Mouse (Mus musculus): ENCODE measurements around the gene Agmo. TPM values are rescaled to one million over a fixed set of nuclear protein-coding genes. Genes with fewer than 3 reads are reported as not detected.

The Agmo gene
- 0.38 and 0.51 TPM in 2 replicates for polyA plus RNA-seq (2015; fragmentation: Nextera tagmentation; extraction: Ambion mirVana)

DNA sequence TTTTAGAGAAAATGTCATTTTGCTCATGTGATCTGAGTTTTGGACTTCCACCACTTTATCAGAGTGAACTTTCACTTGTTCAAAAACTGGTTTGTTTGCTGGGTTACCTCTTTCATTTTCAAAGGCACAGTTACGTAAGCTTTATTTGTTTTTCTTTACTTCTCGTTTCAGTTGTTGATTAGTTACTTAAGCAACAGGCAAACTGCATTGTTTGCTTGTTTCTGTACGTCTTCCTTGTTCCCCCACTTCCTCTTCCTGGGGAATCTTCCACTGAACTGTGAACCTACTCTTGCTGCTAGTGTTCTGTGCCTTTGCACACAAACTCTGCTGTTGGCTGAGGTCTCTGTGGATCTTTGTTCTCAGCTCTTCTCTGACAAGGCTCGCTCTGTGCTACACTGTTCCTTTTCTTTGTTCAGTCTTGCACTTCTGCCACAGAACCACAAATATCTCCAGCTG lies at the start of gene Agmo:
TSS of gene Agmo (plus strand) at position 76 of the 456 bp plus-strand sequence.
- Histone ChIP-seq H3K9me3 (no peaks in the 10 kb centered on the region), H3K4me2 (replicated peaks) (no peak within 1 kb of the TSS), H3K9ac (no peak within 1 kb of the TSS), H3K4me1 (0 out of 2 replicates have a peak, but pooled peaks cover 4% of the 10 kb centered on the region), H3K27ac (no peak within 1 kb of the TSS; the same call in 1 of the 2 replicates), H3K36me3 (no peaks in the 10 kb centered on the region), H3K27me3 (no peaks in the 10 kb centered on the region), H3K4me3 (no peak within 1 kb of the TSS)
- WGBS, result 67% methylated on average over 4 of the region's 4 CpGs
- ATAC-seq (ENCODE audit: low FRiP score, low read depth), result no peak

DNA sequence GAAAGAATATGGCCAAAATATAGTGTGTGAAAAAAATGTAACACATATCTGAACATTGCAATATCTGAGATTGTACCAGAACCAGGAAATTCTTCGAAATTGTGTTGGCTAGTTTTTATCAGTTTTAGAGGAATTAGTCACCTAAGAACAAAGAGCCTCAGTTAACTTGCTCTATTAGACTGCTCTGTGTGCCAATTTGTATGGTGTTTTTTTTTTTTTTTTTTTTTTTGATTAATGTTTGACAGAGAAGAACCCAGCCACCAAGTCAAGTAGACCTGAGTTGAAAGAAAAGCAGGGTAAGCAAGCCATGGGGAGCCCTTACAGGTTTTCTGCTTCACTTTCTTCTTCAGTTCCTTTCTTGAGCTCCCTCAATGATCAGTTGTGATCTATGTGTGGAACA lies 10.3 kb upstream of the Agmo start:
- H3K36me3 ChIP-seq, result no peaks in the 10 kb centered on the region
- no peak overlapping the region for H3K27ac ChIP-seq
- H3K27me3 ChIP-seq, result no peaks in the 10 kb centered on the region
- H3K4me2 ChIP-seq (replicated peaks), result no peak overlapping the region
- no peaks in the 10 kb centered on the region for H3K4me1 ChIP-seq
- H3K9me3 ChIP-seq, result no peaks in the 10 kb centered on the region
- H3K4me3 ChIP-seq, result no peak overlapping the region
- 79% methylated on average over 1 of the region's 1 CpGs for WGBS
- no peak for ATAC-seq (ENCODE audit: low FRiP score, low read depth)
- H3K9ac ChIP-seq, result no peak overlapping the region

DNA sequence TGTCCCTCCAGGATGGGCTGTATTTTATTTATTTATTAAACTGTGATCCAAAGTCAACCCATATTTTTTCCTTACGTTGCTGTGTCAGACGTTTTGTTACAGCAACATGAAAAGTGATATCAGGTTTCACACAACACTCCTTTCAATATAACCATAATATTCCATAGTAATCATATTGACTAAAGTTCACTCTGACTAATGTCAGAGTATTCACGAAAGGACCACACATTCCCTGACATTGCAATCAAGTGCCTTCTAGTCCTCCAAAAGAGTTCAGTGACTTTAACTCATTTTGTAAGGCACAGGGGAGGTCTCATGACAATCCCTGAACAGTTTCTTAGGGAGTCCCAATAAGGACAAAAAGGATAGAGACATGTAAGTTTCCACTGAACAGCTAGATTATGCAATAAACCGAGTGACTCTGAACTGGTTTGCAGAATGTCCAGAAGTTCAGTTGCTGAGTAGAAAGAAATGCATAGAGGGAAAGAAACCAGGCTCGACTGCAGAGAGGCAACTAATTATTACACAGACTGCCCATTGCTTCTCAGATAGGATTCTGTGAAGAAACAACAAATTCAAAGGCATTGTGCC lies 371 bp upstream of the Agmo start:
- no peaks in the 10 kb centered on the region for H3K27me3 ChIP-seq
- no peaks in the 10 kb centered on the region for H3K36me3 ChIP-seq
- no peak overlapping the region for H3K27ac ChIP-seq
- 0 out of 2 replicates have a peak, but pooled peaks cover 4% of the 10 kb centered on the region for H3K4me1 ChIP-seq
- no peak overlapping the region for H3K4me3 ChIP-seq
- 63% methylated on average over 5 of the region's 5 CpGs for WGBS
- no peak overlapping the region for H3K4me2 ChIP-seq (replicated peaks)
- no peaks in the 10 kb centered on the region for H3K9me3 ChIP-seq
- no peak overlapping the region for H3K9ac ChIP-seq
- ATAC-seq (ENCODE audit: low FRiP score, low read depth), result no peak

DNA sequence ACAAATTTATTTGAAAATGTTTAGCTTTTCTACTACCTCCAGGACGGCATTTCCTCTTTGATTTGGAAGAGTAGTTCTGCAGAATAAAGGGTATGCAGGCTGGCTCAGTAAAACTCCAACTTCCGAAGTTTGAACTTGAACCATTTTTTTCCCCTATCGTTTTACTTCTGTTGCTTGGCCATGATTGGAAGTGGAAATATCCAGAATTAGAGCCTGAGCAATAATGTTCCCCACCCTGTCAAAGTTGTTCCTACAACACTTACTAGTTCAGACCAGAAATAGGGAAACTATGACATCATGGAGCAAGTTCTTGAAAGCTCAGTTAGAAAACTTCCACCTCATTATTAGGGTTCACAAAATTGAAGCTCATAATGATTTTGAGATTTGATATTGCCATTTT lies 1.0 kb downstream of the Agmo start:
- 0 out of 2 replicates have a peak, but pooled peaks cover 4% of the 10 kb centered on the region for H3K4me1 ChIP-seq

DNA sequence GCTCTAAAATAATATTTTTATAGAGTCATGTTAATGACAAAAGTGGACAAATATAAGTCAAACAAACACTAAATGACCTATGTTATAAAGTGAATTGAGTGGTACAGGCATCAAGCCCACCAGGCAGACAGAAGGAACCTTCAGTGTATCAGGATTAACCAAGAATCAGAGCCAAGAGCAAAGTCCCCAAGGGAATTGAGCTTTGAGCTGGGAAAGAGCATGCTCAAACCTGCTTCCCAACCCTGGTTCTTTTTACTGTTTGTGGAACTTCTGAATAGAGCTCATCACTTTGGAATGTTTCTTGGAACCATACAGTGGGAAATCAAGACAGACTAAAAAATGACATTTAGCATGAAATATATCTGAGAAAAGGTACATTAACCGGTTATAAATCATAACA lies 3.4 kb downstream of the Agmo start:
- no peaks in the 10 kb centered on the region for H3K27me3 ChIP-seq
- H3K4me2 ChIP-seq (replicated peaks), result no peak overlapping the region
- 0 out of 2 replicates have a peak, but pooled peaks cover 5% of the 10 kb centered on the region for H3K4me1 ChIP-seq
- ATAC-seq (ENCODE audit: low FRiP score, low read depth), result no peak
- no peak overlapping the region for H3K9ac ChIP-seq
- H3K27ac ChIP-seq, result no peak overlapping the region
- 77% methylated on average over 1 of the region's 1 CpGs for WGBS
- H3K9me3 ChIP-seq, result no peaks in the 10 kb centered on the region
- no peaks in the 10 kb centered on the region for H3K36me3 ChIP-seq
- H3K4me3 ChIP-seq, result no peak overlapping the region

More for the DNA sequence above, 1.0 kb downstream of the Agmo start:
- Histone ChIP-seq H3K4me2 (replicated peaks) (no peak overlapping the region), H3K27me3 (no peaks in the 10 kb centered on the region), H3K36me3 (no peaks in the 10 kb centered on the region), H3K9ac (no peak overlapping the region), H3K4me3 (no peak overlapping the region), H3K9me3 (no peaks in the 10 kb centered on the region), H3K27ac (no peak overlapping the region)
- 69% methylated on average over 3 of the region's 3 CpGs for WGBS
- no peak for ATAC-seq (ENCODE audit: low FRiP score, low read depth)

DNA sequence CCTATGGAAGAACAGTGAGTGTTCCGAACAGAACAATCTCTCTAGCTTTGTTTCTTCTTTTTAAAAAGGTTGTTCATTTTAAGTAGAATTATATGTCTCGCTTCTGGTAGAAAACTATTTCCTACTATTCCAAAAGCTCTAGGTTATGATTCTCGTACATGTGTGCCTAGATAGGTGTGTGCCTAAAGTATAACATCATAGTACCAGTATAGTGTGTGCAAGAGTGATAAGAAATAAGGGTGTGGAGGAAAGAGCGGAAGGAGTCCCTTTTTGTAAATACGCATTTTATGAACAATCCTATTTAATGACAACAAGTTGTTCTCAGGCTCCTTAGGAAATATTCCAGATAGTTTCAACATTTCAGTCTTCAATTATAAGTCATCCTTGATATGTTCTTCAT lies 10.2 kb downstream of the Agmo start:
- 81% methylated on average over 5 of the region's 5 CpGs for WGBS
- Histone ChIP-seq H3K27me3 (no peaks in the 10 kb centered on the region), H3K9ac (no peak overlapping the region), H3K4me3 (no peak overlapping the region), H3K27ac (no peak overlapping the region), H3K4me2 (replicated peaks) (no peak overlapping the region), H3K36me3 (no peaks in the 10 kb centered on the region), H3K9me3 (no peaks in the 10 kb centered on the region), H3K4me1 (peaks cover 5% of the 10 kb centered on the region; the same call in 1 of the 2 replicates)
- no peak for ATAC-seq (ENCODE audit: low FRiP score, low read depth)

DNA sequence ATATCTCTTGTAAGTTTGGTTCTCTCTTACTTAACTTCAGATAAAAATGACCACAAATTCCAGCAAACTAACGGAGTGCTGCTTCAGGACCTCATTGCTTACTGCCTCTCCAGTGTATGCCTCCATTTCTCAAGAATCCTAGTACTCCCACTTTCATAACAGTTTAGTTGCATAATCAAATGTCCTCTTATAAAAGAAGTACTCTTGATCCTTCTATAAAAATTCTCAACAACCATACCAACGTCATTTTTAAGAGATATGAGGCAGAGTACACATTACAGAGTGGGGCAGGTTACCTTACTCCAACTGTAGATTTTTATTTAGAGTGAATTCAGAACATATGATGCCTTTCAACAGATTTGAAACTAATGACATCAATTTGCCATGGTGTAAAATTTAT lies 15.7 kb downstream of the Agmo start:
- WGBS, result 60% methylated on average over 2 of the region's 2 CpGs
- H3K4me3 ChIP-seq, result no peak overlapping the region

DNA sequence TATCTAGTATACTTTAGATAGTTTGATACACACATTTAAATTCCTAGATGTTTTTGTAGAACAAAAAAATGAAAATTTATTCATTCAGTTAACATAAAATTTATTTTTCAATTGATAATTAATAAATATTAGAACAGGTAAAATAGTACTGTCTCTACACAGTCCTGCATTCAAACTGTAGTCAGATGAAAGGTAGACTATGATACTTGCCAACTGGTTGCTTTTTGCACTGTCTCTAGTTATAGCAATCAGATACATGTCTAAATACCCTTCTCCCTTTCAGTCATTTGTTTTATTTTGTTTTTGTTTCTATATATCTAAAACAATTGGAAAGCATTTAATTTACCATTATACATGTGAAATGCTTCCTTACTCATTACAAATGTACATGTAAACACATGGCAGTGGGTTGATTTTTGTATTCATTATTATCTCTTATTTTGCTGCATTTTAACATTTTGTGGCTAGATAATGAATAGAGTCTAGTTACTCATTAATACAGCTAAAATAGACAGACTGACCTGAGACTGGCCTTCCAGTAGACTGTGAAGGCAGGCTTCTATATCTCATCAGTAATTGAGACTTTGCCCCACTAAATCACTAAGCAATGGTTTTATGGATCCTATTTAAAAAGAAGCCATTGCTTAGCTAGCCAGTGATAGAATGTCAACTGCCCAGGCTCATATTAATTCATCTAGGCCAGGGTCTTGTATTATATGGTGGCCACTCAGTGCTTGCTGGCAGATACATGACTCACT lies 18.5 kb downstream of the Agmo start:
- Histone ChIP-seq H3K27ac (no peak overlapping the region), H3K4me1 (no peaks in the 10 kb centered on the region), H3K36me3 (no peaks in the 10 kb centered on the region)

More for the DNA sequence above, 15.7 kb downstream of the Agmo start:
- no peak overlapping the region for H3K4me2 ChIP-seq (replicated peaks)
- no peaks in the 10 kb centered on the region for H3K9me3 ChIP-seq
- H3K27me3 ChIP-seq, result no peaks in the 10 kb centered on the region
- no peaks in the 10 kb centered on the region for H3K36me3 ChIP-seq
- no peak overlapping the region for H3K9ac ChIP-seq
- no peak for ATAC-seq (ENCODE audit: low FRiP score, low read depth)
- no peak overlapping the region for H3K27ac ChIP-seq
- H3K4me1 ChIP-seq, result no peaks in the 10 kb centered on the region

DNA sequence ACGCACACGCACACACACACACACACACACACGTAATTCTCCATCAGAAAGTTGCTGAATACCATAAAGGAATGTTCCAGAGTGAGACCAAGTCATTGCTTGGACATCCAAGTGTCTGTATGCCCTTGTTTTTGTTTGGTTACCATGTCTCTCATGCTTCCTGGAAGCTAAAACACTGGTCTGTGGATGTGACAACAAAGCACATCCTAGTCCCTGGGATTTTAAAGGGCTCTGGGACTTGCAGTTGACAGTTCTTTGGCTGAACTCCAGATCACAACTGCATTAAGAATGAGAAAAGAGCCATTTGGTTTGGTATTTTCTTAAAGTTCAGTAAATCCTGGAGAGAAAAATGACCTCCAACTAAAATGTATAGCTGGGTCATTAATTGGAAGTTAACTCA lies 22.2 kb downstream of the Agmo start:
- H3K27me3 ChIP-seq, result no peaks in the 10 kb centered on the region
- no peaks in the 10 kb centered on the region for H3K9me3 ChIP-seq

More for the DNA sequence above, 18.5 kb downstream of the Agmo start:
- H3K27me3 ChIP-seq, result no peaks in the 10 kb centered on the region
- no peaks in the 10 kb centered on the region for H3K9me3 ChIP-seq
- no peak for ATAC-seq (ENCODE audit: low FRiP score, low read depth)
- no peak overlapping the region for H3K4me2 ChIP-seq (replicated peaks)
- H3K9ac ChIP-seq, result no peak overlapping the region
- no peak overlapping the region for H3K4me3 ChIP-seq

DNA sequence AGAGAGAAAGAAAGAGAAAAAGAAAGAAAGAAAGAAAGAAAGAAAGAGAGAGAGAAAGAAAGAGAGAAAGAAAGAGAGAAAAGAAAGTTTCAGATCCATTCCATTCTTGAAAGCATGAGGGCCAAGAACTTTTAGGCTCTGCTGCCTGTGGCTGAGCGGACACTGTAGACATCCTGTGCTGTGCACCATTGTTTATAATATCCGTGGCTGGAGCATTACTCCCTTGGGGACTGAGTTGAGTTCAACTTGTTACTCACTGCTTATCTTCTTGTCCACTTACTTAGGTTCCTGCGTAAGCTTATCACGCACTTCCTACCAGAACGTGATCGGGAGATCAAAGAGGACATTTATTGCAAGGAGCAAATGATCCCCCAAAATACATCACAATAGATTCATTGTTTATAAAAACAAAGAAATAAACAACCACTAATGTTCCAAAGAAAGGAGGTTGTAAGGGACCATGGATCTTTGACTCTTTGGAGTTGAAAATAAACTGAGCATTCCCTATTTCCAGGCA lies 27.3 kb downstream of the Agmo start:
- ATAC-seq (ENCODE audit: low FRiP score, low read depth), result no peak
- H3K4me2 ChIP-seq (replicated peaks), result no peak overlapping the region

More for the DNA sequence above, 22.2 kb downstream of the Agmo start:
- no peaks in the 10 kb centered on the region for H3K4me1 ChIP-seq
- H3K9ac ChIP-seq, result no peak overlapping the region
- WGBS, result 82% methylated on average over 3 of the region's 3 CpGs
- no peaks in the 10 kb centered on the region for H3K36me3 ChIP-seq
- no peak overlapping the region for H3K27ac ChIP-seq
- no peak overlapping the region for H3K4me2 ChIP-seq (replicated peaks)
- no peak for ATAC-seq (ENCODE audit: low FRiP score, low read depth)
- no peak overlapping the region for H3K4me3 ChIP-seq

DNA sequence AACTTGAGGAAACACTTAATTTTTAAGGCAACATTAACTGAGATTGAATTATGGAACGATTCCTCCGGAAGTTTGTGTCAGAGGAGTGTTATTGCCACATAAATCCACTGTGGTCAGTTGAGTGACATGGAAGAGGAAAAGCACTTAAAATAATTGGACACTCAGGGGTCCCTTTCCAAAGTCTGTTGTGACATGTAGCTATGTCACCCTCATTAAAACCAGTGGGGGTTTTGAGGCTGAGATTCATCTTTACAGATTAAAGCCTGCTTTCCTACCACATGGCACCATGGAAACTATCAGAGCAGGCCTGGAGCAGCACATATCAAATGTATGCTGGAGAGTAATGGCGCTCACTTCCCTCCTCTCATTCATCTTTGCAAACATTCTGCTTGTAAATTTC lies 31.2 kb downstream of the Agmo start:
- no peak overlapping the region for H3K27ac ChIP-seq
- H3K9me3 ChIP-seq, result no peaks in the 10 kb centered on the region
- no peak overlapping the region for H3K4me3 ChIP-seq
- no peak for ATAC-seq (ENCODE audit: low FRiP score, low read depth)
- no peaks in the 10 kb centered on the region for H3K27me3 ChIP-seq
- H3K9ac ChIP-seq, result no peak overlapping the region
- H3K36me3 ChIP-seq, result no peaks in the 10 kb centered on the region
- WGBS, result 18% methylated on average over 3 of the region's 3 CpGs
- peaks cover 6% of the 10 kb centered on the region for H3K4me1 ChIP-seq
- H3K4me2 ChIP-seq (replicated peaks), result no peak overlapping the region

More for the DNA sequence above, 27.3 kb downstream of the Agmo start:
- peaks cover 6% of the 10 kb centered on the region for H3K4me1 ChIP-seq
- no peak overlapping the region for H3K4me3 ChIP-seq
- no peaks in the 10 kb centered on the region for H3K27me3 ChIP-seq
- H3K9ac ChIP-seq, result no peak overlapping the region
- no peaks in the 10 kb centered on the region for H3K9me3 ChIP-seq
- WGBS, result 47% methylated on average over 6 of the region's 6 CpGs
- no peaks in the 10 kb centered on the region for H3K36me3 ChIP-seq
- H3K27ac ChIP-seq, result no peak overlapping the region

DNA sequence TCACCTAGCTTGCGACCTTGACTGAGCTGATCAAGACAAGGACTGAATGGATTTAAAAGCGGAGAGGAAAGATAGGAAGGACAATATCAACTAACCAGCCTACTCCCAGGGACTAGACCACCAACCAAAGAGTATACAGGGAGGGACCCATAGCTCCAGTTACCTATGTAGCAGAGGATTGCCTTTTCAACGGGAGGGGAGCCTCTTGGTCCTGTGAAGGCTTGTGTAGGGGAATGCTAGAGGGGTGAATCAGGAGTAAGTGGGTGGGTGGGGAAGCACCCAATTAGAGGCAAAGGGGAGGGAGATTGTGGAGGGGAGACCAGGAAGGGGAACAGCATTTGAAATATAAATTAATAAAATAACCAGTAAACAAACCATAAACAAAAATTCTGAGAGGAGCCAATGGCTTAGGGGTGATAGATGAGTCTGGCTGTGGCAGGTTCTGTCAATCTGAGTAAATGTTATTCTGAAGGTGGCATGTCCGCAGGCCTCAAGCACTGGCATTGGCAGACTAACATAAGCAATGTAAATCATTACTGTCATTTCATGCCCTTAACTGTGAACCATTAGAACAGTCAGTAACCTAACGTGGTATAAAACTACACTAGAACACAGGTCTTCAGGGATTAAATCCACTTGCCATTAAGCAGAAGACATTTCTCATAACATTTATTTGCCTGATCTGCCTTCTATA lies 32.7 kb downstream of the Agmo start:
- ATAC-seq (ENCODE audit: low FRiP score, low read depth), result no peak
- 75% methylated on average over 5 of the region's 5 CpGs for WGBS
- no peaks in the 10 kb centered on the region for H3K36me3 ChIP-seq
- H3K9ac ChIP-seq, result no peak overlapping the region
- H3K4me1 ChIP-seq, result peaks cover 6% of the 10 kb centered on the region
- no peak overlapping the region for H3K27ac ChIP-seq
- H3K4me2 ChIP-seq (replicated peaks), result no peak overlapping the region
- H3K9me3 ChIP-seq, result no peaks in the 10 kb centered on the region
- no peak overlapping the region for H3K4me3 ChIP-seq
- H3K27me3 ChIP-seq, result no peaks in the 10 kb centered on the region
